Mouse (Mus musculus) myocyte (in vitro differentiated cells): ENCODE data around the gene Shisa9.

ENCODE experiments used
- CEBPB ChIP-seq: IDR thresholded peaks from 2 replicates; pipeline ENCODE4 v1.6.1; 2011; ENCODE audit warnings: mild to moderate bottlenecking, moderate library complexity; ENCODE audit not compliant: poor library complexity, insufficient read depth, severe bottlenecking
- POLR2A ChIP-seq: IDR thresholded peaks from one replicate; pipeline ENCODE4 v1.6.1; 2011; ENCODE audit warnings: low read depth, mild to moderate bottlenecking, control low read depth, moderate library complexity; ENCODE audit not compliant: insufficient read length
- POLR2AphosphoS2 ChIP-seq: IDR thresholded peaks from one replicate; pipeline ENCODE4 v1.6.1; 2011; ENCODE audit warnings: low read depth, control low read depth; ENCODE audit not compliant: insufficient read length
- TCF3 ChIP-seq: IDR thresholded peaks from one replicate; pipeline ENCODE4 v1.6.1; 2011; ENCODE audit warnings: low read depth, control low read depth; ENCODE audit not compliant: insufficient read length

DNA sequence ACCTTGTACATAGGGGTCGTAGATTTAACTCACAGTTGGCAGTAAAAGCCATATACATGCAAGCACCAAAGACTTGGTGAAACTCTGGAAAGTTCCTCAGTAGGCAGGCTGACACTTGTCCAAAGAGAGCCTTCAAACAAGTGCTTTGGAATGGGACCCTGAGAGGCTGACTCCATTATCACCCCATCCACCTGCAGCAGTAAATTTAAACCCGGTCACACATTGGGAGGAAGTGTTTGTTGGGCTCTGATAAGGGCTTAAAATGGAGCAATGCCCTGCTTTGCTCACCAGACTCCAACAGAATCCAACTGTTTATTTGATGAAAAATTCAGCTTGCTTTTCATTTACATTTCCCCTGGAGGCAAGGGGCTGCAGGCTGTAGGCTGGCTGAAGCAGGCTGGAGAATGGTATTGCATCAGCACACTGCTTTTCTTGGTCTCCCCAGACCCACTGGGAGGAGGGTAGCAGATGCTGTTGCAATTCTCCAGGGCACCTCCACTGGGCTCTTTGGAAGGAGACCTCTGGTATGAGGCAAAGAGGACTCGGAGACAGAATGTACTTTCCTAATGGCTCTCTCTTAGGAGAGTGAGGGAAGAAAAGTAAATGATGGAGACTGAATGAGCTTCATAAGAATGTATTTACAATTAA lies 323.5 kb downstream of the Shisa9 start:
- no peak for TF ChIP-seq POLR2AphosphoS2
- TF ChIP-seq CEBPB = no peak
- TF ChIP-seq TCF3 = no peak
- no peak for TF ChIP-seq POLR2A
